Mouse (Mus musculus) MEL (cell line): ENCODE data around the gene Lrrtm3.

ENCODE experiments used
- CTCF ChIP-seq, 3 experiments: IDR thresholded peaks in 2 of 3; conservative IDR thresholded peaks in 1 of 3; 2 replicates each; pipeline ENCODE4 v1.5.1; 2011 to 2012; ENCODE audit warnings: low read length in 3 of 3, low read depth in 2 of 3, mild to moderate bottlenecking in 2 of 3, improper control_type of control experiment in 1 of 3, inconsistent platforms in 1 of 3, mixed read lengths in 1 of 3, moderate library complexity in 1 of 3; ENCODE audit not compliant: control insufficient read depth in 1 of 3, insufficient read depth in 1 of 3, poor library complexity in 1 of 3, severe bottlenecking in 1 of 3
- MAFK ChIP-seq: IDR thresholded peaks from 2 replicates; pipeline ENCODE4 v1.6.1; 2011; ENCODE audit warnings: low read depth, mild to moderate bottlenecking, low read length, improper control_type of control experiment, borderline replicate concordance
- MAX ChIP-seq: IDR thresholded peaks from 2 replicates; pipeline ENCODE4 v1.6.1; 2011; ENCODE audit warnings: low read length, improper control_type of control experiment
- TBP ChIP-seq: IDR thresholded peaks from 2 replicates; pipeline ENCODE4 v1.8.0; 2011; ENCODE audit warnings: low read depth, low read length, improper control_type of control experiment
- ZKSCAN1 ChIP-seq: IDR thresholded peaks from 2 replicates; pipeline ENCODE4 v1.6.1; 2012; ENCODE audit warnings: low read depth, mild to moderate bottlenecking, inconsistent platforms, low read length, improper control_type of control experiment, moderate library complexity

DNA sequence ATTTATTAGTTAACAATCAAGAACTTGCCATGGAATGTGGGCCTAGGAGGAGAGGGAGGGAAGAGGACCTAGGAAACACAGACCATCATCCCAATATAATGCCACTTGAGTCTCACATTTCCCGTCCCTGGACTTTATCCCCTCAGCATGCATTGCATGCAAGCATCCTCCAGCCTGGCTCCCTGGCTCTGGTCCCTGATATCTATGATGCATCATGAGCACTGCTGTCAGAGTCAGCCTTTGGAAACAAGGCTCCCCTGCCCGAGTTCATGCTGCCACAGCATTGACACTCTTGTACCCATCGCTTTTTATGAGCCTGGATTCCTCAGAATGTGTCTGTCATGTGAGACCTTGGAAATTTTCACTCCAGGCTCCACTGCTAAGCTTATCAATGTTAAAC lies 43.4 kb upstream of the Lrrtm3 start:
- no peak for TF ChIP-seq ZKSCAN1
- no peak for TF ChIP-seq CTCF (IDR thresholded peaks at IDR 0.05 in 2 of 3, conservative IDR thresholded peaks at IDR 0.05 in 1 of 3; ENCODE audit: control insufficient read depth in 1 of 3, insufficient read depth in 1 of 3, low read depth in 2 of 3, low read length in 3 of 3, poor library complexity in 1 of 3, severe bottlenecking in 1 of 3)
- no peak for TF ChIP-seq MAX
- TF ChIP-seq TBP = no peak
- TF ChIP-seq MAFK = no peak
